Mouse (Mus musculus) liver, embryonic 11.5 days (tissue): ENCODE measurements around the gene Pramel4. TPM values are rescaled to one million over a fixed set of nuclear protein-coding genes. Genes with fewer than 3 reads are reported as not detected.
"Not testable (repeated sequence)": the region's sequence is repeated elsewhere in the genome, so short reads cannot be mapped to it uniquely, and the experiment has no call there.

Experiments
- ATAC-seq: fragments of 200-750 bp; cut with Nextera tagmentation; replicated peaks from 2 replicates; pipeline ENCODE4 v1.8.0; 2017; ENCODE audit warnings: moderate number of reproducible peaks, mild to moderate bottlenecking, moderate TSS enrichment, moderate library complexity; ENCODE audit not compliant: low FRiP score
- DNase-seq: peaks from one replicate; pipeline ENCODE4 v3.0.0-alpha.2; 2017; ENCODE audit warnings: low spot score
- H3K27ac ChIP-seq: fragments of 300-500 bp; sonication (generic); 2 replicates; pipeline ENCODE4 v1.5.1; 2014; ENCODE audit warnings: mild to moderate bottlenecking, low read depth, low read length, control low read depth
- H3K27me3 ChIP-seq: fragments of 300-500 bp; sonication (generic); replicated peaks from 2 replicates; pipeline ENCODE4 v1.6.1; 2014; ENCODE audit warnings: low read length, mixed read lengths; ENCODE audit not compliant: control insufficient read depth, insufficient read depth
- H3K36me3 ChIP-seq: fragments of 300-500 bp; sonication (generic); 2 replicates; pipeline ENCODE4 v1.6.1; 2014; ENCODE audit warnings: mild to moderate bottlenecking, low read length, moderate library complexity, mixed read lengths; ENCODE audit not compliant: control insufficient read depth, insufficient read depth
- H3K4me1 ChIP-seq: fragments of 300-500 bp; sonication (generic); replicated peaks from 2 replicates; pipeline ENCODE4 v1.6.1; 2014; ENCODE audit warnings: low read length, mixed read lengths; ENCODE audit not compliant: control insufficient read depth, insufficient read depth
- H3K4me2 ChIP-seq: fragments of 300-500 bp; sonication (generic); 2 replicates; pipeline ENCODE4 v1.6.1; 2014; ENCODE audit warnings: mild to moderate bottlenecking, control low read depth, moderate library complexity
- H3K4me3 ChIP-seq: fragments of 300-500 bp; sonication (generic); 2 replicates; pipeline ENCODE4 v1.5.1; 2014; ENCODE audit warnings: low read depth, low read length, control low read depth
- H3K9ac ChIP-seq: fragments of 300-500 bp; sonication (generic); 2 replicates; pipeline ENCODE4 v1.6.1; 2014; ENCODE audit warnings: low read depth, low read length, control low read depth
- H3K9me3 ChIP-seq: fragments of 300-500 bp; sonication (generic); 2 replicates; pipeline ENCODE4 v1.6.1; 2016; ENCODE audit warnings: low read length, inconsistent platforms, mixed read lengths; ENCODE audit not compliant: control insufficient read depth
- WGBS: fragments of 180-500 bp; shearing (Covaris S2); extraction: QIAGEN DNeasy Blood & Tissue Kit; methylation state at CpG from one replicate; pipeline ENCODE4 v1.1.7; 2014; 5-methylcytosine and 5-hydroxymethylcytosine counted together
- polyA plus RNA-seq: library from polyadenylated mRNA; unstranded; fragments of >200 nt; fragmentation: Nextera tagmentation; extraction: Ambion mirVana; gene quantifications from 2 replicates; pipeline ENCODE4 v1.2.1, GENCODE M21; 2014

Pramel4 gene
- not detected in 2 replicates for polyA plus RNA-seq

GRCm38 (mm10) chr4:144058826-144059225 lies at the start of gene Pramel4:
TSS of gene Pramel4 (plus strand) at chr4:144059126.
- not testable (repeated sequence) for H3K27ac ChIP-seq, H3K36me3 ChIP-seq, H3K4me2 ChIP-seq, H3K9ac ChIP-seq, H3K4me3 ChIP-seq, DNase-seq, H3K27me3 ChIP-seq, ATAC-seq, H3K9me3 ChIP-seq, H3K4me1 ChIP-seq
- 75% methylated on average over 3 of the region's 3 CpGs for WGBS

- no CpG with 5 or more reads among the region's 2 CpGs for WGBS
- not testable (repeated sequence) for H3K36me3 ChIP-seq, H3K9me3 ChIP-seq, H3K9ac ChIP-seq, H3K27me3 ChIP-seq, H3K4me1 ChIP-seq, ATAC-seq, H3K4me3 ChIP-seq, H3K4me2 ChIP-seq, H3K27ac ChIP-seq, DNase-seq
Measured at GRCm38 (mm10) chr4:144106174-144106573, 47.2 kb downstream of the Pramel4 start, which contains the start of gene Gm13102. TSS of gene Gm13102 (plus strand) at chr4:144106474.

Other genes starting within 250 kb of the Pramel4 start
- not detected in 2 replicates for gene Gm13084, start 243.0 kb upstream of the Pramel4 start, polyA plus RNA-seq
- gene Gm13103, start 212.6 kb upstream of the Pramel4 start, polyA plus RNA-seq: not detected in 2 replicates
- gene Pramef6, start 158.7 kb upstream of the Pramel4 start, polyA plus RNA-seq: not detected in 2 replicates
- not detected in 2 replicates for gene Pramef25, start 108.1 kb upstream of the Pramel4 start, polyA plus RNA-seq
- not detected in 2 replicates for gene Gm13101, start 92.2 kb upstream of the Pramel4 start, polyA plus RNA-seq
- gene Pramef17, start 64.8 kb upstream of the Pramel4 start, polyA plus RNA-seq: not detected in 2 replicates
- gene Gm13102, start 47.3 kb downstream of the Pramel4 start, polyA plus RNA-seq: not detected in 2 replicates
- gene Oog3, start 103.5 kb downstream of the Pramel4 start, polyA plus RNA-seq: not detected in 2 replicates
- not detected in 2 replicates for gene Oog2, start 131.6 kb downstream of the Pramel4 start, polyA plus RNA-seq
- not detected in 2 replicates for gene C87977, start 154.2 kb downstream of the Pramel4 start, polyA plus RNA-seq
- not detected in 2 replicates for gene Pramel5, start 221.4 kb downstream of the Pramel4 start, polyA plus RNA-seq